Mouse (Mus musculus) heart, postnatal 25 days (tissue): ENCODE results near the gene Fam173b. TPM values are rescaled to one million over a fixed set of nuclear protein-coding genes. Genes with fewer than 3 reads are reported as not detected.

Source experiments
- DNase-seq: peaks from one replicate; pipeline ENCODE4 v3.0.0; 2022; ENCODE audit warnings: low spot score
- intact Hi-C: fragments of 180-260 bp; cut with DNase I; formaldehyde crosslinking; loops from one replicate; pipeline ENCODE4 v1.15.1; 2025
- total RNA-seq, 2 experiments: library from RNA; stranded (reverse); gene quantifications; 2 replicates each; pipeline ENCODE4 v1.2.3; 2021

The Fam173b gene
- total RNA-seq, 2 experiments from 2014 or later, result 19.6 to 22.9 TPM

- intact Hi-C loops, result loop anchor here (5.0 kb wide), 2 partner anchors 53 to 103 kb away; partner anchors contain the start of gene March6
Observed at GRCm38 (mm10) chr15:31585238-31585637, 16.4 kb upstream of the Fam173b start.

GRCm38 (mm10) chr15:31586088-31586487 lies 15.6 kb upstream of the Fam173b start:
- no peak for DNase-seq
- intact Hi-C loops, result loop anchor here (1.0 to 5.0 kb wide), 5 partner anchors 54 to 271 kb away; partner anchors contain the start of gene March6

More at GRCm38 (mm10) chr15:31585238-31585637, 16.4 kb upstream of the Fam173b start:
- DNase-seq, result no peak

- intact Hi-C loops, result loop anchor here (1.0 to 5.0 kb wide), 5 partner anchors 54 to 271 kb away; partner anchors contain the start of gene March6
- peak; percentile 44 for DNase-seq
Observed at GRCm38 (mm10) chr15:31586519-31586918, 15.1 kb upstream of the Fam173b start.

GRCm38 (mm10) chr15:31587789-31588188 lies 13.9 kb upstream of the Fam173b start:
- no peak for DNase-seq

GRCm38 (mm10) chr15:31588989-31589640 lies 12.5 kb upstream of the Fam173b start:
- DNase-seq, result no peak
- intact Hi-C loops, result loop anchor here (5.0 kb wide), 2 partner anchors 57 to 107 kb away; partner anchors contain the start of gene March6

More at GRCm38 (mm10) chr15:31587789-31588188, 13.9 kb upstream of the Fam173b start:
- intact Hi-C loops, result loop anchor here (2.0 to 5.0 kb wide), 4 partner anchors 55 to 133 kb away; partner anchors contain the start of gene March6

- no peak for DNase-seq
- intact Hi-C loops, result loop anchor here (10.0 kb wide), 1 partner anchor 365 kb away; the partner anchor contains the start of gene Dap
Observed at GRCm38 (mm10) chr15:31590176-31590575, 11.5 kb upstream of the Fam173b start.

GRCm38 (mm10) chr15:31592531-31592930 lies 9.1 kb upstream of the Fam173b start:
- intact Hi-C loops, result loop anchor here (10.0 kb wide), 1 partner anchor 368 kb away; the partner anchor contains the start of gene Dap
- no peak for DNase-seq

- no peak for DNase-seq
- intact Hi-C loops, result loop anchor here (10.0 kb wide), 1 partner anchor 369 kb away; the partner anchor contains the start of gene Dap
Observed at GRCm38 (mm10) chr15:31594260-31594659, 7.4 kb upstream of the Fam173b start.

- intact Hi-C loops, result loop anchor here (10.0 kb wide), 1 partner anchor 371 kb away; the partner anchor contains the start of gene Dap
- DNase-seq, result no peak
Observed at GRCm38 (mm10) chr15:31595651-31596050, 6.0 kb upstream of the Fam173b start.

GRCm38 (mm10) chr15:31599834-31600233 lies 1.8 kb upstream of the Fam173b start:
- DNase-seq, result no peak
- intact Hi-C loops, result loop anchor here (10.0 kb wide), 1 partner anchor 375 kb away; the partner anchor contains the start of gene Dap

GRCm38 (mm10) chr15:31601279-31601645 lies 390 bp upstream of the Fam173b start:
- no peak for DNase-seq
- intact Hi-C loops, result no loop called here

GRCm38 (mm10) chr15:31602426-31602825 lies 774 bp downstream of the Fam173b start:
- intact Hi-C loops, result no loop called here
- DNase-seq, result no peak

GRCm38 (mm10) chr15:31603113-31603512 lies 1.5 kb downstream of the Fam173b start:
- no peak for DNase-seq
- intact Hi-C loops, result no loop called here

- intact Hi-C loops, result no loop called here
- no peak for DNase-seq
Observed at GRCm38 (mm10) chr15:31606821-31607220, 5.2 kb downstream of the Fam173b start.

- intact Hi-C loops, result no loop called here
- no peak for DNase-seq
Observed at GRCm38 (mm10) chr15:31611027-31611426, 9.4 kb downstream of the Fam173b start.

GRCm38 (mm10) chr15:31611976-31612375 lies 10.3 kb downstream of the Fam173b start:
- intact Hi-C loops, result no loop called here
- no peak for DNase-seq

- no peak for DNase-seq
- intact Hi-C loops, result no loop called here
Observed at GRCm38 (mm10) chr15:31613826-31614453, 12.3 kb downstream of the Fam173b start.

GRCm38 (mm10) chr15:31614666-31615065 lies 13.0 kb downstream of the Fam173b start:
- no peak for DNase-seq
- intact Hi-C loops, result no loop called here

GRCm38 (mm10) chr15:31617261-31617660 lies 15.6 kb downstream of the Fam173b start:
- intact Hi-C loops, result no loop called here
- DNase-seq, result no peak

GRCm38 (mm10) chr15:31619521-31619920 lies 17.9 kb downstream of the Fam173b start:
- intact Hi-C loops, result no loop called here
- DNase-seq, result no peak
